8 mouse cellular contexts compared by ENCODE assay signal in genomic region chr5:110106901-110107564, GRCm38 (mm10). TPM values are rescaled to one million over a fixed set of nuclear protein-coding genes. Genes with fewer than 3 reads are reported as not detected.
A peak's percentile ranks its signal among the peaks of the same experiment; 100 is the strongest.
DNase-seq lines count a peak whose midpoint lies in the region; ATAC-seq and TF ChIP-seq lines count a peak whose summit lies in the region.

No protein-coding gene starts in this region.

- WGBS in heart, embryonic 16.5 days, result 15% methylated on average over 41 of the region's 41 CpGs
- WGBS in neural tube, embryonic 13.5 days, result 16% methylated on average over 39 of the region's 41 CpGs

- peaks cover 13% of the 10 kb centered on the region for H3K9me3 ChIP-seq in erythroblast, embryonic 14.5 days (ENCODE audit: control insufficient read depth, low read length)
- H3K9me3 ChIP-seq in heart, embryonic 16.5 days (replicated peaks; ENCODE audit: control insufficient read depth, low read length), result no peaks in the 10 kb centered on the region
- no peaks in the 10 kb centered on the region for H3K9me3 ChIP-seq in neural tube, embryonic 13.5 days

- peak overlapping the region; percentile 94 for H3K9ac ChIP-seq in heart, embryonic 16.5 days (ENCODE audit: low read length)
- H3K9ac ChIP-seq in neural tube, embryonic 13.5 days, result peak overlapping the region; percentile 84

- H3K4me2 ChIP-seq in heart, embryonic 16.5 days (ENCODE audit: low read depth, low read length), result peak overlapping the region; percentile 92
- H3K4me2 ChIP-seq in neural tube, embryonic 13.5 days, result peak overlapping the region; percentile 96

- no peak for ATAC-seq in erythroblast, adult 5-6 weeks (replicated peaks; ENCODE audit: low FRiP score, poor library complexity, severe bottlenecking)
- ATAC-seq in heart, embryonic 16.5 days (replicated peaks; ENCODE audit: extremely low read depth, insufficient read depth, low FRiP score), result no peak; the same call in 1 of the 2 replicates
- ATAC-seq in neural tube, embryonic 13.5 days (ENCODE audit: low read depth), result peak; percentile 15
- no peak for ATAC-seq in megakaryocyte-erythroid progenitor cell, adult 5-6 weeks (replicated peaks; ENCODE audit: low FRiP score, low TSS enrichment, poor library complexity, severe bottlenecking)

- no peak for TF ChIP-seq CTCF in testis, adult 2 months (IDR thresholded peaks at IDR 0.05; ENCODE audit: control insufficient read depth, insufficient read depth, insufficient replicate concordance, low read depth, low read length)

- peak overlapping the region; percentile 69 for H3K4me3 ChIP-seq in erythroblast, embryonic 14.5 days (replicated peaks)
- H3K4me3 ChIP-seq in testis, adult 2 months (ENCODE audit: control insufficient read depth, low read depth, low read length), result peak overlapping the region; percentile 94
- H3K4me3 ChIP-seq in heart, embryonic 16.5 days (ENCODE audit: low read length), result peak overlapping the region; percentile 92
- H3K4me3 ChIP-seq in neural tube, embryonic 13.5 days, result peak overlapping the region; percentile 74

- H3K27me3 ChIP-seq in erythroblast, embryonic 14.5 days (ENCODE audit: control insufficient read depth), result no peaks in the 10 kb centered on the region; the same call in none of the 2 replicates
- H3K27me3 ChIP-seq in testis, adult 2 months (ENCODE audit: control insufficient read depth, insufficient read depth, low read length), result no peaks in the 10 kb centered on the region
- no peaks in the 10 kb centered on the region for H3K27me3 ChIP-seq in heart, embryonic 16.5 days (ENCODE audit: control insufficient read depth, insufficient read depth, low read length)
- H3K27me3 ChIP-seq in neural tube, embryonic 13.5 days, result no peaks in the 10 kb centered on the region

- intact Hi-C loops in left cerebral cortex, postnatal 14 days (cut with DNase I), result loop anchor here (5.0 to 10.0 kb wide), 2 partner anchors 550 to 1442 kb away; partner anchors contain the start of genes Crlf2, Dgkq and Idua

- peaks cover 52% of the 10 kb centered on the region for H3K4me1 ChIP-seq in erythroblast, embryonic 14.5 days (ENCODE audit: control insufficient read depth)
- H3K4me1 ChIP-seq in testis, adult 2 months (ENCODE audit: control insufficient read depth, insufficient read depth, low read length), result peaks cover 16% of the 10 kb centered on the region
- peaks cover 17% of the 10 kb centered on the region for H3K4me1 ChIP-seq in heart, embryonic 16.5 days (ENCODE audit: control insufficient read depth, insufficient read depth, low read length)
- peaks cover 27% of the 10 kb centered on the region for H3K4me1 ChIP-seq in neural tube, embryonic 13.5 days (replicated peaks)

- DNase-seq in testis, postnatal 14 days (ENCODE audit: low spot score), result no peak
- DNase-seq in left cerebral cortex, postnatal 14 days (ENCODE audit: low spot score in 2 of 2), result peak; percentile 34 to 49

- no peak for TF ChIP-seq POLR2A in testis, adult 2 months (IDR thresholded peaks at IDR 0.05; ENCODE audit: control insufficient read depth, low read depth, low read length)

- H3K27ac ChIP-seq in testis, adult 2 months (ENCODE audit: control insufficient read depth, insufficient read depth, low read depth, low read length), result peak overlapping the region; percentile 86
- H3K27ac ChIP-seq in heart, embryonic 16.5 days (ENCODE audit: low read length), result peak overlapping the region; percentile 98
- H3K27ac ChIP-seq in neural tube, embryonic 13.5 days (replicated peaks), result peak overlapping the region; percentile 97

- peaks cover 47% of the 10 kb centered on the region for H3K36me3 ChIP-seq in erythroblast, embryonic 14.5 days (ENCODE audit: control insufficient read depth)
- H3K36me3 ChIP-seq in testis, adult 2 months (ENCODE audit: control insufficient read depth, insufficient read depth, low read length), result no peaks in the 10 kb centered on the region
- H3K36me3 ChIP-seq in heart, embryonic 16.5 days (ENCODE audit: control insufficient read depth, insufficient read depth), result peaks cover 41% of the 10 kb centered on the region
- peaks cover 48% of the 10 kb centered on the region for H3K36me3 ChIP-seq in neural tube, embryonic 13.5 days

RNA-seq across cellular contexts. Expression of gene Gtpbp6, which starts 1.0 kb away (rescaled TPM):
- 2.2 and 2.8 TPM in 2 replicates for polyA plus RNA-seq in erythroblast, embryonic 14.5 days (2012)
- total RNA-seq in erythroblast, adult 5-6 weeks (2015; ENCODE audit: low replicate concordance), result 1.5 TPM in 1 of 2 replicates, not detected in the other
- 2.1 and 2.2 TPM in 2 replicates for total RNA-seq in erythroblast, adult 5-6 weeks (2017; ENCODE audit: low replicate concordance)
- 13.9 and 17.4 TPM in 2 replicates for polyA plus RNA-seq in testis, adult 2 months (2012; rRNA removed)
- polyA plus RNA-seq in heart, embryonic 16.5 days (2015; fragmentation: Nextera tagmentation; extraction: Ambion mirVana), result 19.6 and 22.5 TPM in 2 replicates
- 10 to 100 TPM; 84.2 to 85.4 TPM for total RNA-seq in left cerebral cortex, postnatal 14 days (2021)
- polyA plus RNA-seq in neural tube, embryonic 13.5 days (2015; fragmentation: Nextera tagmentation; extraction: Ambion mirVana), result 49.4 and 58.0 TPM in 2 replicates
- total RNA-seq in megakaryocyte-erythroid progenitor cell, adult 5-6 weeks (2014; fragmentation: Nextera tagmentation), result 27.2 and 35.0 TPM in 2 replicates
- total RNA-seq in megakaryocyte-erythroid progenitor cell, adult 5-6 weeks (2017), result 14.5 and 32.6 TPM in 2 replicates

RNA-seq across cellular contexts. Expression of gene Zfp605, which starts 2.9 kb away (rescaled TPM):
- polyA plus RNA-seq in erythroblast, embryonic 14.5 days (2012), result 0.01 and 0.02 TPM in 2 replicates
- 1.5 and 4.0 TPM in 2 replicates for total RNA-seq in erythroblast, adult 5-6 weeks (2015; ENCODE audit: low replicate concordance)
- total RNA-seq in erythroblast, adult 5-6 weeks (2017; ENCODE audit: low replicate concordance), result 1.1 and 1.5 TPM in 2 replicates
- 0.16 and 0.25 TPM in 2 replicates for polyA plus RNA-seq in testis, adult 2 months (2012; rRNA removed)
- 2.0 and 2.7 TPM in 2 replicates for polyA plus RNA-seq in heart, embryonic 16.5 days (2015; fragmentation: Nextera tagmentation; extraction: Ambion mirVana)
- total RNA-seq in left cerebral cortex, postnatal 14 days (2021), result 10 to 100 TPM; 15.7 to 17.3 TPM
- polyA plus RNA-seq in neural tube, embryonic 13.5 days (2015; fragmentation: Nextera tagmentation; extraction: Ambion mirVana), result 11.8 and 12.5 TPM in 2 replicates
- total RNA-seq in megakaryocyte-erythroid progenitor cell, adult 5-6 weeks (2014; fragmentation: Nextera tagmentation), result 4.1 and 10.3 TPM in 2 replicates
- 8.2 and 8.9 TPM in 2 replicates for total RNA-seq in megakaryocyte-erythroid progenitor cell, adult 5-6 weeks (2017)

RNA-seq across cellular contexts. Expression of gene Plcxd1, which starts 7.3 kb away (rescaled TPM):
- polyA plus RNA-seq in erythroblast, embryonic 14.5 days (2012), result 0.03 TPM in 1 of 2 replicates, not detected in the other
- total RNA-seq in erythroblast, adult 5-6 weeks (2015; ENCODE audit: low replicate concordance), result not detected in 2 replicates
- not detected in 2 replicates for total RNA-seq in erythroblast, adult 5-6 weeks (2017; ENCODE audit: low replicate concordance)
- 1.1 and 1.2 TPM in 2 replicates for polyA plus RNA-seq in testis, adult 2 months (2012; rRNA removed)
- polyA plus RNA-seq in heart, embryonic 16.5 days (2015; fragmentation: Nextera tagmentation; extraction: Ambion mirVana), result 0.90 and 1.2 TPM in 2 replicates
- 1 to 10 TPM; 8.6 to 8.7 TPM for total RNA-seq in left cerebral cortex, postnatal 14 days (2021)
- 1.8 and 2.4 TPM in 2 replicates for polyA plus RNA-seq in neural tube, embryonic 13.5 days (2015; fragmentation: Nextera tagmentation; extraction: Ambion mirVana)
- total RNA-seq in megakaryocyte-erythroid progenitor cell, adult 5-6 weeks (2014; fragmentation: Nextera tagmentation), result not detected in 2 replicates
- 0.50 TPM in 1 of 2 replicates, not detected in the other for total RNA-seq in megakaryocyte-erythroid progenitor cell, adult 5-6 weeks (2017)

RNA-seq across cellular contexts. Expression of gene Gm35315, which starts 12.8 kb away (rescaled TPM):
- polyA plus RNA-seq in erythroblast, embryonic 14.5 days (2012), result 0.02 TPM in 1 of 2 replicates, not detected in the other
- not detected in 2 replicates for total RNA-seq in erythroblast, adult 5-6 weeks (2015; ENCODE audit: low replicate concordance)
- 0.17 and 1.4 TPM in 2 replicates for total RNA-seq in erythroblast, adult 5-6 weeks (2017; ENCODE audit: low replicate concordance)
- polyA plus RNA-seq in testis, adult 2 months (2012; rRNA removed), result 0.08 and 0.17 TPM in 2 replicates
- 0.51 and 0.75 TPM in 2 replicates for polyA plus RNA-seq in heart, embryonic 16.5 days (2015; fragmentation: Nextera tagmentation; extraction: Ambion mirVana)
- under 1 TPM; 0.42 to 0.53 TPM for total RNA-seq in left cerebral cortex, postnatal 14 days (2021)
- polyA plus RNA-seq in neural tube, embryonic 13.5 days (2015; fragmentation: Nextera tagmentation; extraction: Ambion mirVana), result 0.32 and 0.73 TPM in 2 replicates
- total RNA-seq in megakaryocyte-erythroid progenitor cell, adult 5-6 weeks (2014; fragmentation: Nextera tagmentation), result 3.3 and 5.4 TPM in 2 replicates
- total RNA-seq in megakaryocyte-erythroid progenitor cell, adult 5-6 weeks (2017), result 1.4 and 4.0 TPM in 2 replicates

RNA-seq across cellular contexts. Expression of gene Chfr, which starts 28.6 kb away (rescaled TPM):
- 2.5 and 4.0 TPM in 2 replicates for polyA plus RNA-seq in erythroblast, embryonic 14.5 days (2012)
- total RNA-seq in erythroblast, adult 5-6 weeks (2015; ENCODE audit: low replicate concordance), result 53.5 and 67.8 TPM in 2 replicates
- total RNA-seq in erythroblast, adult 5-6 weeks (2017; ENCODE audit: low replicate concordance), result 69.3 and 97.0 TPM in 2 replicates
- 78.5 and 79.3 TPM in 2 replicates for polyA plus RNA-seq in testis, adult 2 months (2012; rRNA removed)
- 27.3 and 28.7 TPM in 2 replicates for polyA plus RNA-seq in heart, embryonic 16.5 days (2015; fragmentation: Nextera tagmentation; extraction: Ambion mirVana)
- total RNA-seq in left cerebral cortex, postnatal 14 days (2021), result 10 to 100 TPM; 59.7 to 69.1 TPM
- polyA plus RNA-seq in neural tube, embryonic 13.5 days (2015; fragmentation: Nextera tagmentation; extraction: Ambion mirVana), result 99.2 and 102 TPM in 2 replicates
- total RNA-seq in megakaryocyte-erythroid progenitor cell, adult 5-6 weeks (2014; fragmentation: Nextera tagmentation), result 32.4 and 33.7 TPM in 2 replicates
- 39.9 and 60.4 TPM in 2 replicates for total RNA-seq in megakaryocyte-erythroid progenitor cell, adult 5-6 weeks (2017)
